Mouse (Mus musculus): ENCODE measurements around the gene Dpp7. TPM values are rescaled to one million over a fixed set of nuclear protein-coding genes. Genes with fewer than 3 reads are reported as not detected.

Dpp7 gene
- polyA plus RNA-seq, 1 experiment from 2014 or later = 24.4 TPM

DNA sequence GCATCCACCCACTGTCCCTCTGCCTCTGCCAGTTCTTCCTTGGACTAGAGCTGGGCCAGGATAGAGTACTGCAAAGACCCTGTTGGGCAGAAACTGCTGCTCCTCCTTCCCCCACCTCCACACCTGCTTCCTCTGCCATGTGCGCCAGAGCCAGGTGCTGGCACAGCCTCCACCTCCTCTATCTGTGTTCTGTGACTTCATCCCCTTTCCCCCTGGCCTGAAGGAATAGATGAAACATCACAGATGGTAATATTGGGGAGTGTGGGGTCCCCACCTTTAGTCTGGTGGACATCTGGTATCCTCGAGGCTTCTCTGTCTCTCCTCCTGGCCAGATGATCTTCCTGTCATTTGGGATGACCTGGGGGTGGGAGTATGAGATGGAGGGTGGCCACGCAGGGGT is 52.7 kb downstream of the Dpp7 start:
- H3K9ac ChIP-seq = no peak overlapping the region
- no peak overlapping the region for H3K27ac ChIP-seq (replicated peaks)
- WGBS = 57% methylated on average over 3 of the region's 3 CpGs
- peaks cover 16% of the 10 kb centered on the region for H3K36me3 ChIP-seq
- H3K4me3 ChIP-seq = no peak overlapping the region
- H3K9me3 ChIP-seq = no peaks in the 10 kb centered on the region
- peaks cover 12% of the 10 kb centered on the region for H3K4me1 ChIP-seq (replicated peaks)
- H3K4me2 ChIP-seq = no peak overlapping the region
- peaks cover 30% of the 10 kb centered on the region for H3K27me3 ChIP-seq
- ATAC-seq (ENCODE audit: low FRiP score, low read depth) = no peak

Other genes starting within 250 kb of the Dpp7 start
- 18.9 and 20.2 TPM in 2 replicates for gene Nrarp, start 175.6 kb downstream of the Dpp7 start, polyA plus RNA-seq (2015; fragmentation: Nextera tagmentation; extraction: Ambion mirVana)
- gene Tor4a, start 159.5 kb downstream of the Dpp7 start, polyA plus RNA-seq (2015; fragmentation: Nextera tagmentation; extraction: Ambion mirVana) = 1.9 and 2.3 TPM in 2 replicates
- gene Nelfb, start 144.9 kb downstream of the Dpp7 start, polyA plus RNA-seq (2015; fragmentation: Nextera tagmentation; extraction: Ambion mirVana) = 108 and 112 TPM in 2 replicates
- gene Stpg3, start 141.7 kb downstream of the Dpp7 start, polyA plus RNA-seq (2015; fragmentation: Nextera tagmentation; extraction: Ambion mirVana) = not detected in 2 replicates
- gene Fam166a, start 137.6 kb downstream of the Dpp7 start, polyA plus RNA-seq (2015; fragmentation: Nextera tagmentation; extraction: Ambion mirVana) = 0.70 and 0.72 TPM in 2 replicates
- gene Tubb4b, start 131.7 kb downstream of the Dpp7 start, polyA plus RNA-seq (2015; fragmentation: Nextera tagmentation; extraction: Ambion mirVana) = 444 and 468 TPM in 2 replicates
- not detected in 2 replicates for gene Slc34a3, start 122.0 kb downstream of the Dpp7 start, polyA plus RNA-seq (2015; fragmentation: Nextera tagmentation; extraction: Ambion mirVana)
- not detected in 2 replicates for gene Rnf224, start 119.6 kb downstream of the Dpp7 start, polyA plus RNA-seq (2015; fragmentation: Nextera tagmentation; extraction: Ambion mirVana)
- gene Rnf208, start 114.1 kb downstream of the Dpp7 start, polyA plus RNA-seq (2015; fragmentation: Nextera tagmentation; extraction: Ambion mirVana) = 145 and 177 TPM in 2 replicates
- gene Cysrt1, start 113.9 kb downstream of the Dpp7 start, polyA plus RNA-seq (2015; fragmentation: Nextera tagmentation; extraction: Ambion mirVana) = 0.23 TPM in 1 of 2 replicates, not detected in the other
- gene AL732309.1, start 109.5 kb downstream of the Dpp7 start, polyA plus RNA-seq (2015; fragmentation: Nextera tagmentation; extraction: Ambion mirVana) = 4.9 and 6.3 TPM in 2 replicates
- gene Tmem203, start 100.9 kb downstream of the Dpp7 start, polyA plus RNA-seq (2015; fragmentation: Nextera tagmentation; extraction: Ambion mirVana) = 13.4 and 13.8 TPM in 2 replicates
- 17.1 and 21.5 TPM in 2 replicates for gene Tprn, start 93.7 kb downstream of the Dpp7 start, polyA plus RNA-seq (2015; fragmentation: Nextera tagmentation; extraction: Ambion mirVana)
- gene Ssna1, start 83.9 kb downstream of the Dpp7 start, polyA plus RNA-seq (2015; fragmentation: Nextera tagmentation; extraction: Ambion mirVana) = 171 and 183 TPM in 2 replicates
- 139 and 143 TPM in 2 replicates for gene Anapc2, start 83.9 kb downstream of the Dpp7 start, polyA plus RNA-seq (2015; fragmentation: Nextera tagmentation; extraction: Ambion mirVana)
- not detected in 2 replicates for gene Tmem210, start 68.2 kb downstream of the Dpp7 start, polyA plus RNA-seq (2015; fragmentation: Nextera tagmentation; extraction: Ambion mirVana)
- gene Lrrc26, start 66.4 kb downstream of the Dpp7 start, polyA plus RNA-seq (2015; fragmentation: Nextera tagmentation; extraction: Ambion mirVana) = 0.18 TPM in 1 of 2 replicates, not detected in the other
- gene Grin1, start 37.2 kb downstream of the Dpp7 start, polyA plus RNA-seq (2015; fragmentation: Nextera tagmentation; extraction: Ambion mirVana) = 58.4 and 61.3 TPM in 2 replicates
- 43.6 and 45.2 TPM in 2 replicates for gene Man1b1, start 24.0 kb downstream of the Dpp7 start, polyA plus RNA-seq (2015; fragmentation: Nextera tagmentation; extraction: Ambion mirVana)
- 5.1 and 6.4 TPM in 2 replicates for gene Uap1l1, start 9.3 kb upstream of the Dpp7 start, polyA plus RNA-seq (2015; fragmentation: Nextera tagmentation; extraction: Ambion mirVana)
- 11.8 and 13.8 TPM in 2 replicates for gene Sapcd2, start 16.0 kb upstream of the Dpp7 start, polyA plus RNA-seq (2015; fragmentation: Nextera tagmentation; extraction: Ambion mirVana)
- 3.7 and 7.0 TPM in 2 replicates for gene Entpd2, start 39.5 kb upstream of the Dpp7 start, polyA plus RNA-seq (2015; fragmentation: Nextera tagmentation; extraction: Ambion mirVana)
- 424 and 493 TPM in 2 replicates for gene Npdc1, start 43.0 kb upstream of the Dpp7 start, polyA plus RNA-seq (2015; fragmentation: Nextera tagmentation; extraction: Ambion mirVana)
- 0.08 TPM in 1 of 2 replicates, not detected in the other for gene Fut7, start 66.9 kb upstream of the Dpp7 start, polyA plus RNA-seq (2015; fragmentation: Nextera tagmentation; extraction: Ambion mirVana)
- gene Abca2, start 72.3 kb upstream of the Dpp7 start, polyA plus RNA-seq (2015; fragmentation: Nextera tagmentation; extraction: Ambion mirVana) = 15.0 and 15.1 TPM in 2 replicates
- 3.7 and 4.3 TPM in 2 replicates for gene Clic3, start 100.5 kb upstream of the Dpp7 start, polyA plus RNA-seq (2015; fragmentation: Nextera tagmentation; extraction: Ambion mirVana)
- gene Paxx, start 104.7 kb upstream of the Dpp7 start, polyA plus RNA-seq (2015; fragmentation: Nextera tagmentation; extraction: Ambion mirVana) = 109 and 119 TPM in 2 replicates
- gene Ptgds, start 113.7 kb upstream of the Dpp7 start, polyA plus RNA-seq (2015; fragmentation: Nextera tagmentation; extraction: Ambion mirVana) = 647 and 983 TPM in 2 replicates
- not detected in 2 replicates for gene Lcn12, start 137.6 kb upstream of the Dpp7 start, polyA plus RNA-seq (2015; fragmentation: Nextera tagmentation; extraction: Ambion mirVana)
- 120 and 143 TPM in 2 replicates for gene Fbxw5, start 144.4 kb upstream of the Dpp7 start, polyA plus RNA-seq (2015; fragmentation: Nextera tagmentation; extraction: Ambion mirVana)
- 5.8 and 6.1 TPM in 2 replicates for gene C8g, start 145.4 kb upstream of the Dpp7 start, polyA plus RNA-seq (2015; fragmentation: Nextera tagmentation; extraction: Ambion mirVana)
- gene Traf2, start 190.6 kb upstream of the Dpp7 start, polyA plus RNA-seq (2015; fragmentation: Nextera tagmentation; extraction: Ambion mirVana) = 16.5 and 19.4 TPM in 2 replicates
- 375 and 378 TPM in 2 replicates for gene Edf1, start 201.5 kb upstream of the Dpp7 start, polyA plus RNA-seq (2015; fragmentation: Nextera tagmentation; extraction: Ambion mirVana)
- 1.6 and 2.1 TPM in 2 replicates for gene Mamdc4, start 218.5 kb upstream of the Dpp7 start, polyA plus RNA-seq (2015; fragmentation: Nextera tagmentation; extraction: Ambion mirVana)
- gene Phpt1, start 218.9 kb upstream of the Dpp7 start, polyA plus RNA-seq (2015; fragmentation: Nextera tagmentation; extraction: Ambion mirVana) = 159 and 169 TPM in 2 replicates
- gene Ajm1, start 225.4 kb upstream of the Dpp7 start, polyA plus RNA-seq (2015; fragmentation: Nextera tagmentation; extraction: Ambion mirVana) = 14.5 and 16.5 TPM in 2 replicates